Mouse (Mus musculus) stomach, postnatal 0 days (tissue): ENCODE results near the gene Lsm12.

Experiments used
- CTCF ChIP-seq: IDR thresholded peaks from 2 replicates; pipeline ENCODE4 v1.5.1; 2016; ENCODE audit warnings: antibody characterized with exemption, low read depth, mild to moderate bottlenecking, moderate library complexity
- EP300 ChIP-seq: optimal IDR thresholded peaks from 2 replicates; pipeline ENCODE3; 2016; ENCODE audit warnings: antibody characterized with exemption

DNA sequence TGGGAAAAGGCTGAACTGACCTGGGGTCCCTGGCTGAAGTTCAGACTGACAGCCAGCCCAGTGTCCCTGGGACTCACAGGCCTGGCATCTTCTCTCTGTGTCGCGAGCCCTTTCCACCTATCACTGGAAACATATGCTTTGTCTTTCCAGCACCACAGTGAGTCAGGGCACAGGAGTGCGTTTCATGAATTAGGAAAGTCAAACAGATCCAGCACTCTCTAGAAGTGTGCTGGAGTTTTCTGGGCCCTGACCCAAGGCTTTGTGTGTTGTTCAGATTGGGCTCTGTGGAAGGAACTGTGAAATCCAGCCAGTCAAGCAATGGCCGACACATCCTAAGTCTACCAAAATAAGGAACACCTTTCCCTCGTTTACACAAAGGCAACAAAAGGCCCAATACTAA is 40.1 kb upstream of the Lsm12 start:
- TF ChIP-seq CTCF (no peak), EP300 (no peak)
